Mouse (Mus musculus) cerebellum, adult 2 months (tissue): ENCODE data around the gene Gm21915.

ENCODE experiments used
- CTCF ChIP-seq: fragments of 200-500 bp; IDR thresholded peaks from 2 replicates; pipeline ENCODE4 v1.5.1; 2011; ENCODE audit warnings: low read depth, mild to moderate bottlenecking, control low read depth, low read length, moderate library complexity, borderline replicate concordance; ENCODE audit not compliant: insufficient read depth
- POLR2A ChIP-seq: fragments of 200-500 bp; IDR thresholded peaks from 2 replicates; pipeline ENCODE4 v1.6.1; 2011; ENCODE audit warnings: low read length, control low read depth, borderline replicate concordance; ENCODE audit not compliant: insufficient read depth

- no peak for TF ChIP-seq CTCF
- no peak for TF ChIP-seq POLR2A
Measured at GRCm38 (mm10) chr9:40649444-40649843, 21.0 kb upstream of the Gm21915 start.
